Mouse (Mus musculus) ES-Bruce4 (cell line): ENCODE results near the gene Olfr1434.
"Not testable (repeated sequence)": the region's sequence is repeated elsewhere in the genome, so short reads cannot be mapped to it uniquely, and the experiment has no call there.

Source experiments
- CTCF ChIP-seq: IDR thresholded peaks from one replicate; pipeline ENCODE4 v1.8.1; 2011; ENCODE audit warnings: low read depth, low read length
- EP300 ChIP-seq: IDR thresholded peaks from 2 replicates; pipeline ENCODE4 v1.6.1; 2011; ENCODE audit warnings: low read depth, low read length; ENCODE audit not compliant: insufficient read depth

DNA sequence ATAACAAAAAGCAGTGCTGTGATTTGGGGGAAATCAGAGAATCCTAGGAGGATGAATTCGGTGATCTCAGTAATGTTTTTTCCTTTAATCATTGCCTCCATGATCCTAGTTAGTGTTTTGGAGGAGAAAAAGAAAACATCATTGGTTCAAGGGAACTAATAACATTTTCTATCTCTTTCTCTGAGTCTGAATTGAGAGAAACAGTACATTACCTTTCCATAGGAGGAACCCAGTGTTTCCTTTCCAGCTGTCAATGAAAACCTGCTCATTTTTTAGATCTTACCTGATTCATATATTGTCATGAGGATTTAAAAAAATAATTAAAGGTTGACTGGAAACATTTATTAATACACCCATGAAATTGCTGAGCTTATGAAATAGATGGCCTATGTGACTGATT is 19.4 kb downstream of the Olfr1434 start, which contains the start of gene Olfr1436:
- not testable (repeated sequence) for TF ChIP-seq CTCF, EP300
